Mouse (Mus musculus): ENCODE data around the gene Clk1.
"Not testable (repeated sequence)": the region's sequence is repeated elsewhere in the genome, so short reads cannot be mapped to it uniquely, and the experiment has no call there.

Clk1 gene

DNA sequence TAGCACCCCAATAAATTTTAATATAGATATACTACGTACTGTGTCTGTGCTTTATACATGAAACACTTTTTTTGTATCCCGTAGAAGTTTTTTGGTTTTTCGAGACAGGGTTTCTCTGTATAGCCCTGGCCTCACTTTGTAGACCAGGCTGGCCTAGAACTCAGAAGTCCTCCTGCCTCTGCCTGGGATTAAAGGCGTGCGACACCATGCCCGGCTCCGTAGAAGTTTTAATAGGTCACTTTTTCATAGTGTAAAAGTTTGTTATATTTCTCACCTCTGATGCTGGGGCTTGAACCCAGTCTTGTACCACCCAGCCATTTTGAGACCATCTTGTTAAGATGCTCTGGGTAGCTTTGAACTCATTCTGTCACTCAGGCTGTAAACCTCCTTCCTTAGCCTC is 16.5 kb downstream of the Clk1 start:
- DNase-seq (ENCODE audit: low spot score) = no peak

DNA sequence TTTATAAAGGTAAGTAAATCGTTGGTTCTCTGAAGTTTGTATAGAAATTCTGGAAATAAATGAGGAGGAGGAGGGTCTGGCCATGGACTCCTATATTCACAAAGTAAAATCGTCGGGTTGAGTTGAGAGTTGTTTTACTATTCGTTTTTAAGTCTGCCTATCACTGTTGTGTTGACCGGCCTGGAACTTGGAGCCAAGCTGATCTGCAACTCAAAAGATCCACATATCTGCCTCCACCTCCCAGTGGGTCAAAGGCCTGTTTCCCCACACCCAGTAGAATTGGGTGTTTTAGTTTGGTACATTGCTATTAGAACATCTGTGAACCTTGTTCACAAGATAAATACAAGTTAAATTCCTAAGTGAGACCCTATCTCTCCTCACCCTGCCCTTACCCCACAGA is 20.1 kb downstream of the Clk1 start:
- DNase-seq (ENCODE audit: low spot score) = no peak

- DNase-seq (ENCODE audit: low spot score) = no peak
These were observed 22.5 kb downstream of the Clk1 start for GRCm38 (mm10) chr1:58401396-58401795.

DNA sequence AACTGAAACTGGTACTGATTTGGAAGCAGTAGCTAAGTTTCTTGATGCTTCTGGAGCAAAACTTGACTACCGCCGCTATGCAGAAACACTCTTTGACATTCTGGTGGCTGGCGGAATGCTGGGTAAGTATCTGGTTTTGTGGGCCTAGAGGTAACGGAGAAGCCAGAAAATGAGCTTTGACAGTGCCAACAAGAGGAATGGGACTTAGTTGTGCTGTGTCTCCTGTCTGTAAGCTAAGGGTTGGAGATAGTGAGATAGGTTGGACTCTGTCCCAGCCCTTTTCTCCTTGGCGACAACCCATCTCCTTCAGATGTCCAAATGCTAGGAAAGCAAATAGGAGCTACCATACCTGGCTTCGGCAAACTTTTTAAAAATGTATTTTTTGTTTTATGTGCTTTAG is 26.1 kb downstream of the Clk1 start:
- no peak for DNase-seq (ENCODE audit: low spot score)

- DNase-seq (ENCODE audit: low spot score) = no peak
These were observed 27.7 kb downstream of the Clk1 start for GRCm38 (mm10) chr1:58396179-58396578.

DNA sequence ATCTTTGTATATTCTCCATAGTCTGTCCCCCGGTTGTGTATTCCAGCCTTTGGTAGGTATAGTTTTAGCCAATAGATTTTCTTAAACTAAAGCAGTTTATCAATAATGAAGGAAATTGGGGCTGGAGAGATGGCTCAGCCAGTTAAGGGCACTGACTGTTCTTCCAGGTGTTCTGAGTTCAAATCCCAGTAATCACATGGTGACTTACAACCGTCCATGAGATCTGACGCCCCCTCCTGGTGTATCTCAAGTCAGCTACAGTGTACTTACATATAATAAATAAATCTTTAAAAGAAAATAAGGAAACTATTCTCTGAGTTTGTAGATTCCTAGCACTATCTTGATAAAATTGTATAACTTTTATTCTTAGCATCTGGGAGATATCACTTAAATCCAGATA is 28.5 kb downstream of the Clk1 start:
- DNase-seq (ENCODE audit: low spot score) = no peak

DNA sequence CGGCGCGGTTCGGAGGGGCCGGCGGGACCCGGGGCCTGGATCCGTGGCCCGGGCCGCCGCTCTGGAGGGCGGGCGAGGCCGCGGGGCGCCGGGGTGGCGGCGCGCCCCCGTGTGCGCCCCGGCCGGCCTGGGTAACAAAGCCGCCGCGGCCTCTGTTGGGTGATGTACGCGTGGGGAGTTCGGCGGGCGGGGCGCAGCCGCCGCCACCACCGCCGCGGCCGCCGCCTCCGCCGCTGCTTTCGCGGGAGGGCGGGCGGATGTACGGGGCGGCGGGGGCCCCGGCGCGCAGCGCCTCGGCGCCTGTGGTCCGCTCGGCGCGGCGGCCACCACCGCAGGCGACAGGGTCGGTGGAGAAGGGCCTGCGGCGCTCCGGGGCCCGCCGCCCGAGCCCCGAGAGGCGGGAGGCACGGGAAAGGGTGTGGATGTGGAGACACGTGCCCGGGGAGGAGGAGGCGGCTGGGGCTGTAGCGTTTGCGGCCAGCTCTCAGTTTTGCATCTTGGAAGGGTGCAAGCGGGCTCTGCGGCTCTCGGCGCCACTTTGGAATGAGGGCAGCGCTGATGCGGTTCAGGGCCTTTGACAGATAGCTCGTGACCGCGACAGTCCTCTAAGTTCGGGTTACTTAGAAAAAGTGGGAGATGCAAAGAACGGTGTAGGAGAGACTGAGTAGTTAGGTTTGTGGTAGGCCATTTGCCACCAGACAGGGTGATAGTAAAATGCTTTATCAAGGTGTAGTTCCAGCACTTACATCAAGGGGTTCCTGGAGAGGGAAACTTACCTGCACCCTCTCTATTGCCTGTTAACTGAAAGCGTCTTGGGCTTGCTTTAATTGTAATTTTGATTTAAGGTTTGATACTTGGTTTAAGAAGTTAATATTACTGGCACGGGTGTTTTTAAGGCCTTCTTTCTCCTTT is 30.3 kb downstream of the Clk1 start:
- peak; percentile 53 for DNase-seq (ENCODE audit: low spot score)

- DNase-seq (ENCODE audit: low spot score) = peak; percentile 87
These were observed 31.1 kb downstream of the Clk1 start, which contains the start of gene Bzw1 for GRCm38 (mm10) chr1:58392652-58393283. Gene Bzw1, plus strand, starts transcription at chr1:58392898.

GRCm38 (mm10) chr1:58392268-58392651 is 31.6 kb downstream of the Clk1 start:
- peak; percentile 20 for DNase-seq (ENCODE audit: low spot score)

- peak; percentile 31 for DNase-seq (ENCODE audit: low spot score)
These were observed 32.2 kb downstream of the Clk1 start for GRCm38 (mm10) chr1:58391421-58392267.

DNA sequence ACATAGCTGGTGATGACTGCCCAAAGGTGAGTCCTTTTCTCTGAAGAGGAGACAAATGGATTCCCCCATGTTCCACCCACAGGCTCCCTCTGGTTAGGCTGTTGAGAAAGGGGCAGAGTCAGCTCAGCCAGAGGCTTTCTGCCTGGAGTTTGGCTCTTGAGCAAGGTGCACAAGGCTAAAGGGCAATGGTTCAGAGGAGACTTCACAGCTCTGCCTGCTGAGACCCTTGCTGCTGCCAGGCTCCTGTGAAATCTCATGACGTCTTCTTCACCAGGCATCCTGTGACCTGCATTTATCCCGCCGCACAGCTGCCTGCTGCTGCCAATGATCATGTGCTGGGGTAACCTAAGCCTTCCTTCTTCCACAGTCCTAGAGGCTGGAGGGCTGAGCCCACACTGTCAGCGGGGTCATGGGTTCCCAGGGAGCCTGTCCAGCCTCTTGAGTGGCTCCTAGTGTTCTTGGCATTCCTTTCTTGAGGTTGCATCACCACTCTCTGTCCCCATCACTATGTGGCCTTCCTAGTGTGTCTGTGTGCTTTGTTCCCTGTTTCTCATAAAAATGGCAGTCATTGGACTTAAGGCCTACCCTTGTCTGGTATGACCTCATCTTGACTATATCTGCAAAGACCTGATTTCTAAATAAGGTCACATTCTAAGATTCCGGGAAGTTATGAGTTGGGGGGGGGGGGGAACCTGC is 41.1 kb downstream of the Clk1 start:
- no peak for DNase-seq (ENCODE audit: low spot score)

DNA sequence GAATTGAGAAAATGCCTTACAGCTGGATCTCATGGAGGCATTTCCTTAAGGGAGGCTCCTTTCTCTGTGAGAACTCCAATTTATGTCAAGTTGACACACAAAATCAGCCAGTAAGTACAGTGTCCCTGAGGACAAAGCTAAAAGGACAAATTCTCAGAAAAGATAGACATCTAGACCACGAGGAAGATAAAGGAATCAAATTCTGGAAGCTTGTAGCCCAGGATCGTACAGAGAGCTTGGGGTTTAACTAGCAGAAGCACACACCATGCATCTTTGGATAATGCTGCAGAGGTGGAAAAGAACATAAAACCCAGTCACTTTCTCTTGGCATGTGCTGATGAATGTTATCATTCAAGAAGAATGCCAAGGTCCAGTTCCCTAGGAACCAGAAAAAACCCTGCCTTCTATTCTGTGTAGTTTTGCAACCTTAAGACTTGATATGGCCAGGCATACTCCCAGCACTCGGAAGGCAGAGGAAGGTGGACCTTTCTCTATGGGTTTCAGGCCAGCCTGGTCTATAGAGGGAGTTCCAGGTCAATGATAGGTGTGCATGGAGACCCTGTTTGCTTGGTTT is 48.2 kb downstream of the Clk1 start:
- no peak for DNase-seq (ENCODE audit: low spot score)

- not testable (repeated sequence) for DNase-seq (ENCODE audit: low spot score)
These were observed 49.6 kb downstream of the Clk1 start for GRCm38 (mm10) chr1:58374266-58374665.

- DNase-seq (ENCODE audit: low spot score) = no peak
These were observed 54.1 kb downstream of the Clk1 start for GRCm38 (mm10) chr1:58369716-58370115.

DNA sequence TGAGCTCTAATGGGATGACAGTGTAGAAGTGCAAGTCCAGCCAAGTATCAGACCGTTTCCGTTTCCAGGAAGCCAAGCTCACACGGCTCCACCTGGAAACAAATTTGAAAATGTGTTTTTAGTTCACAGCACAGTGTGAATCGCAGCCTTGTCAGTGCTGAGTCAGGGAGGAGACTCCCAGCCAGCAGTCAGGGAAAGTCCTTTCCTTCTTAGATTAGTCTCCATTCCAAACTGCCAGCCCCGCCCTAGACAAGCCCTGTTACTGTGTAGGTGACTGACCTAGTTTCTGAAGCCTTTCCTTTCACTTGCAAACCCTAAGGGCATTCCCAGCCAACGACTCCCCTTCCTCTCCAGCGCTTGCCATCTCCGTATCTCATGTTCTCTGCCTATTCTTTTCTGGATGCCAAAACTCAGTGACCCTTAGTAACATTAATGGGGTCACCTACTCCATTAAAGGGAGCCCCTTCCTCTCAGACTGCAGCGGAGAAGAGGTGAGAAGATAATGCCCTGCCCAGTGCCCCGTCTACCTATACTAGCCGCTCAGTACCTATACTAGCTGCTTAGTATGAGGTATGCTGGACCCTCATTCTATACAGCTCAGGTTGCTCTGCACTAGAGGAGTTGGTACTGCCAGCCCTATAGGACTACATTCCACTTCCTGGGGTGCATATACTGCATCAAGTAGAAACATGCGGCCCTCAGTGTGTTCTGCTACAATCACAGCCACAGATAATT is 57.0 kb downstream of the Clk1 start:
- DNase-seq (ENCODE audit: low spot score) = peak; percentile 14

DNA sequence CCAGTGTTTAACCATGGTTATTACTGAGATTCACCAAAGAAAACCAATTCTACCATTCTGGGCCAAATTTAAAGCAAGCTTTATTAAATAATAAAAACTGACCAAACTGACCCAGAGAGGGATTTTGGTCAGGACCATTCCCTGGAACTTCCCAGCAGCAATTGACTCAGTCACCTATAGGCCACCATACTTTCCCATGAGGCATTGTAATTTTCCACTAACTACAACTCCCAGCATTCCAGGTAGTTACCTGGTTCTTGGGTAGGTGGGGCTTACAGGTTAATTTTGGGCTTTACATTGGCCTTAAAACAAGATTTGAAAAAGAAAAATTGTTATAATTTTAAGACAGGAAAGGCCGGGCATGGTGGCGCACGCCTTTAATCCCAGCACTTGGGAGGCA is 58.0 kb downstream of the Clk1 start:
- DNase-seq (ENCODE audit: low spot score) = no peak

GRCm38 (mm10) chr1:58364551-58364950 is 59.3 kb downstream of the Clk1 start:
- no peak for DNase-seq (ENCODE audit: low spot score)

DNA sequence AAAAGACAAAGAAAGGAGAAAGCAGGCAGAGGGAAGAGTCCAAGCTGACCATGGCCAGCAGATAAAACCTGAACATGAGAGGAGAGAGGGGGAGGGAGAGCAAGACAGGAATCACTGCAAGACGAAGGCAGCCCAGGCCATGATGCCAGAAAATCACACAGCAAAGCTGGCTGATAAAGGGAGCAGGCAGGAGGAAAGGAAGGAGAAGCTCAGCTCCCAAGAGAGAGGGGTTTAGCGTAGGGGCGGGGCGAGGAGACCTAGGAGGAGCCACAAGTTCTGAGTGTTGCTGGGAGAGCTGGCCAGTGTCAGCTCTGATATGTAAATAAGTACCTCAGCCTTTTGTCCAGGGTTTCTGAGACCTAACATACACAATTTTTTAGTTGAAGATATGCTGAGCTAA is 61.6 kb downstream of the Clk1 start:
- no peak for DNase-seq (ENCODE audit: low spot score)
